Mouse (Mus musculus): ENCODE data around the gene Gorasp2. TPM values are rescaled to one million over a fixed set of nuclear protein-coding genes. Genes with fewer than 3 reads are reported as not detected.

The Gorasp2 gene
- polyA plus RNA-seq, 1 experiment: 81.5 TPM

DNA sequence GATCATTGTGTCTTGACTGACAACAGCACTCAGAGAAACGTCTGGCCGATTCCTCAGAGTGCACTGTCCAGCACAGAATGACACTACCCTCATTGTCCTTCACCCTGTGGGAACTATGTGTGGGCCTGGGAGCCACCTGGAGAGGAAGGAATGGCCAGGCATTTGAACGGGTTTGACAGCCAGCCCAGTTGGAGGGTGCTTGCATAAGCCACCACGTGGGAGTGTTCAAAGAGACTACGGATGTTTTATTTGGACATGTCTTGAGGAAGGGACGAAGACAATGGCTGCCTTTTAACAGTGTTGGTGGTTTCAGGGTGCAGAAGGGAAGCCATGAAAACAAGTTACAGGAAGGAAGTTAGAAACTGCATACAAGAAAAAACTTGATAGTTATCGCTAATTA lies 35.6 kb upstream of the Gorasp2 start:
- 45% methylated on average over 7 of the region's 7 CpGs for WGBS
- TF ChIP-seq POLR2A (IDR thresholded peaks at IDR 0.05; ENCODE audit: borderline replicate concordance, insufficient read depth, low read length): no peak
- Histone ChIP-seq H3K27me3 (ENCODE audit: control insufficient read depth, insufficient read depth, low read length) (no peaks in the 10 kb centered on the region), H3K4me3 (replicated peaks; ENCODE audit: insufficient read depth, low read depth, low read length) (no peak overlapping the region), H3K27ac (ENCODE audit: insufficient read depth, low read length) (no peak overlapping the region), H3K4me1 (ENCODE audit: control insufficient read depth, insufficient read depth, low read length) (no peaks in the 10 kb centered on the region)
- DNase-seq: no peak

DNA sequence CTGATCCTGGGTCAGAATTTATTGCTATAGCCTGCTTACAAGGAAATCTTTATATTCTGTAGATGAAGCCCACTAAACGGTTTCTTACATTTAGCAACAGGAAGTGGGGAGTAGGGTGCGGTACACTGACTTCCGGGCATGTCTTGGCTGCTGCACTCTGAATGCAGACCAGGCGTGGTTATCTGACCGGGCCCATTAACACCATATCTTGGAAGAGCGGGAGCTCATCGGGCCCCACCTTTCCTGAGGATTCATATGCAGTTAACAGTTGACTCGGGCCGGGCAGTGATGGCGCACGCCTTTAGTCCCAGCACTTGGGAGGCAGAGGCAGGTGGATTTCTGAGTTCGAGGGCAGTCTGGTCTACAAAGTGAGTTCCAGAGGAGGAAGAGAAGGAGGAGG lies 33.0 kb upstream of the Gorasp2 start:
- Histone ChIP-seq H3K27me3 (ENCODE audit: control insufficient read depth, insufficient read depth, low read length) (no peaks in the 10 kb centered on the region), H3K27ac (ENCODE audit: insufficient read depth, low read length) (no peak overlapping the region), H3K4me3 (replicated peaks; ENCODE audit: insufficient read depth, low read depth, low read length) (no peak overlapping the region), H3K4me1 (ENCODE audit: control insufficient read depth, insufficient read depth, low read length) (no peaks in the 10 kb centered on the region)
- DNase-seq: no peak
- TF ChIP-seq CTCF (IDR thresholded peaks at IDR 0.05; ENCODE audit: borderline replicate concordance, insufficient read depth, low read depth, low read length) (no peak), POLR2A (IDR thresholded peaks at IDR 0.05; ENCODE audit: borderline replicate concordance, insufficient read depth, low read length) (no peak)
- WGBS: 94% methylated on average over 12 of the region's 12 CpGs

DNA sequence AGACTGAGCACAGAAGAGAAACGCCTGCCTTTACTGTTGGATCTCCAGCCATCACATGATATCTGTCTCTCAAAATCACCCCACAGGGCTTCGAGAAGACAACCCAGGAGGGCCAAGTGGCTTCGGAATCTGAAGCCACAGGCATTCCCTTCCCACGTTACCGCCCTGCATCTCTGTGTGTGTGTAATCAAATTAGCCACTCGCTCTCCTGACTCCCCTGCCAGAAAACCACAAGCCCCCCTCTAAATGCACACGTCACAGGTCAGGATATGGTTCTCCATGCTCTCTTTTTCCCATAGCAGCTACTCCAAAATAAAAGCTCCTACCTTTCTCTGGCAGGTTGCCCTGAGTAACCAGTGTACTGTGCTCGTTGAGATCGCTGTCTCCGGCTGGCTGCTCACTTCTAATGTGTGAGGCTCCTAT lies 32.0 kb upstream of the Gorasp2 start:
- Histone ChIP-seq H3K4me1 (ENCODE audit: control insufficient read depth, insufficient read depth, low read length) (no peaks in the 10 kb centered on the region), H3K27ac (ENCODE audit: insufficient read depth, low read length) (no peak overlapping the region), H3K27me3 (ENCODE audit: control insufficient read depth, insufficient read depth, low read length) (no peaks in the 10 kb centered on the region), H3K4me3 (replicated peaks; ENCODE audit: insufficient read depth, low read depth, low read length) (no peak overlapping the region)
- DNase-seq: peak in 1 of 2 experiments; percentile 6
- TF ChIP-seq CTCF (IDR thresholded peaks at IDR 0.05; ENCODE audit: borderline replicate concordance, insufficient read depth, low read depth, low read length): no peak
- no peak for TF ChIP-seq POLR2A (IDR thresholded peaks at IDR 0.05; ENCODE audit: borderline replicate concordance, insufficient read depth, low read length)
- WGBS: 3% methylated on average over 10 of the region's 10 CpGs

DNA sequence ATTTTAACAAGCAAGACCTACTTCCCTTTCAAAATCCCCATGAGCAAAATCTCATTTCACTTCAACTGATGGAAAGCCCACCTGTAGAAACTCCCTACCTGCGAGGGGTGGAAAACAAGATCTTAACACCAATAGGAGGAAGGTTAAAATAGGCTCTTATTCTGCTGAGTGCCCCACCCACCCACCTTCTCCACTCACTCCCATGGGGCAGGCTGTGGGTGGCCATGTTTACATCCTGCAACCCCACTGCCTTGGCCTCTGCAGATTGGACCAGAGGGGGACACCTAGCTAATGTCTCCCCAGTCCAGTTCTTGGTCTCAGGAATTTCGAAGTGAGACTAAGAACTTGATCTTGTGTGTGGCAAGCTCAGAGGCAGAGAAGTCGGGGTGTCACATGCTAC lies 31.5 kb upstream of the Gorasp2 start:
- DNase-seq: no peak
- Histone ChIP-seq H3K27me3 (ENCODE audit: control insufficient read depth, insufficient read depth, low read length) (no peaks in the 10 kb centered on the region), H3K4me3 (replicated peaks; ENCODE audit: insufficient read depth, low read depth, low read length) (no peak overlapping the region), H3K4me1 (ENCODE audit: control insufficient read depth, insufficient read depth, low read length) (no peaks in the 10 kb centered on the region), H3K27ac (ENCODE audit: insufficient read depth, low read length) (no peak overlapping the region)
- 77% methylated on average over 3 of the region's 3 CpGs for WGBS
- TF ChIP-seq CTCF (IDR thresholded peaks at IDR 0.05; ENCODE audit: borderline replicate concordance, insufficient read depth, low read depth, low read length): no peak
- TF ChIP-seq POLR2A (IDR thresholded peaks at IDR 0.05; ENCODE audit: borderline replicate concordance, insufficient read depth, low read length): no peak

DNA sequence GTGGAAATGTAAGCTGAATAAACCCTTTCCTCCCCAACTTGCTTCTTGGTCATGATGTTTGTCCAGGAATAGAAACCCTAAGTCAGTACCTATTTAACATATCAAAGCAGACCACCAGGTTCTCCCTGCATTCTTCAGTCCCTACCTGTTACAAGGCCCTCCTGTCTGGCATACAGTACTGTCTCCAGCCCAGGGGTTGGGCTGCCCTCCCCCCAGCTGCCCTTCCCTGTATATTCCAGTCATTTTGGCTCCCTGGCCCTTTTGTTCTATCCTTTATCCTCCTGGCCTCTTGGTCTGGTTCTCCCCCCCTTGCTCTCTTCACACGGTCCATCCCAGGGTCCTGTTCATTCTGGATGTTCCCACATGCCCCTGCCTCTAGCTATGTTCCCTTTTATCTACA lies 30.1 kb upstream of the Gorasp2 start:
- no peaks in the 10 kb centered on the region for H3K4me1 ChIP-seq (ENCODE audit: control insufficient read depth, insufficient read depth, low read length)
- H3K27me3 ChIP-seq (ENCODE audit: control insufficient read depth, insufficient read depth, low read length): no peaks in the 10 kb centered on the region
- TF ChIP-seq CTCF (IDR thresholded peaks at IDR 0.05; ENCODE audit: borderline replicate concordance, insufficient read depth, low read depth, low read length) (no peak), POLR2A (IDR thresholded peaks at IDR 0.05; ENCODE audit: borderline replicate concordance, insufficient read depth, low read length) (no peak)
- no peak for DNase-seq
- H3K4me3 ChIP-seq (replicated peaks; ENCODE audit: insufficient read depth, low read depth, low read length): no peak overlapping the region
- 80% methylated on average over 1 of the region's 1 CpGs for WGBS
- no peak overlapping the region for H3K27ac ChIP-seq (ENCODE audit: insufficient read depth, low read length)

DNA sequence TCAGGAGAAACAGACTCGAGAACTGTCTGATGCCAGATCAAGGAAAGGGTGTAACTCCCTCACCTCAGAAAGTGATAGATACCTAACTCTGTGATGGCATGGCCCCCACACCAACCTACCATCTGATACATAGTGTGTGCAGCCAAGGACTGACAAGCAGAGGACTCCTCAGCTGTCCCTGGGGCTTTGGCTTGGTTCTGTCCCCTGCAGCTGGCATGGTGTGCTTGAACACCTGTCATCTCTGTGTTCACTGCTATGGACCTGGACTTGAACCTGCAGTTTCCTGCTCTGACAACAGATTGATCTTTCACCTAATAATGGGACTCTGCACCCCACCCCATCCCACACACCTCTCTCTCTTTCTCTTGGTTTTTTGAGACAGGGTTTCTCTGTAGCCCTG lies 29.0 kb upstream of the Gorasp2 start:
- TF ChIP-seq POLR2A (IDR thresholded peaks at IDR 0.05; ENCODE audit: borderline replicate concordance, insufficient read depth, low read length) (no peak), CTCF (IDR thresholded peaks at IDR 0.05; ENCODE audit: borderline replicate concordance, insufficient read depth, low read depth, low read length) (no peak)

DNA sequence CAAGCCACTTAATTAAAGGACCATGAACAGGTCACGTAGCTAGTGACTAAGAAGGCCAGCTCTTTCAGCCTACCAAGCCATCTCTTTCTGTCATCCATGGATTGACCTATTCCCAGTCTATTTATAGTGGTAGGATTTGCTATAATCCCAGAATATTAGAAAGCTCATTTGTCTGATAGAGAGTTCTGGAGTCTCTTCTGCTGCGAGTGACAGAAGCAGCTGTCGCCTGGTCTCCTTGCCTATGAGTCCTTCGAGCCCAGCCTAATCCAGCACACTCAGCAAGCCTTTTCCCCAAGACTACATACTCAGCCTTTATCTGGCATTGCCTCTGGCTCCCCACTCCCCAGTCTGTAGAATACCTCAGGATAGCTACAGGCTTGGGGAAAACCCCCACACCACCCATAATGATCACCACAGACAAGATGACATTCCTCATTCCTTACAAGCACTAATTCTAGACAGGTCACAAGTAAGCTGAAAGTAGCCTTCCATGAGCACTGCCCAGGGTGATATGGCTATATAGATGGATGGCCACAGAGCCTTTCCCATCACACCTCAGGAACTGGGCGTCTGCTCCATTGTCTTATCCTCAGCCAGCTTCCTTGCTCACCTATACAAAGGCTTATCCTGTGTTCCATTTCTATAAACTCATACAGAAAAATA lies 27.2 kb upstream of the Gorasp2 start:
- no peaks in the 10 kb centered on the region for H3K27me3 ChIP-seq (ENCODE audit: control insufficient read depth, insufficient read depth, low read length)
- 86% methylated on average over 5 of the region's 5 CpGs for WGBS
- no peak for DNase-seq
- no peak overlapping the region for H3K27ac ChIP-seq (ENCODE audit: insufficient read depth, low read length)
- no peak overlapping the region for H3K4me3 ChIP-seq (replicated peaks; ENCODE audit: insufficient read depth, low read depth, low read length)
- no peaks in the 10 kb centered on the region for H3K4me1 ChIP-seq (ENCODE audit: control insufficient read depth, insufficient read depth, low read length)
- TF ChIP-seq POLR2A (IDR thresholded peaks at IDR 0.05; ENCODE audit: borderline replicate concordance, insufficient read depth, low read length) (no peak), CTCF (IDR thresholded peaks at IDR 0.05; ENCODE audit: borderline replicate concordance, insufficient read depth, low read depth, low read length) (no peak)

More for the DNA sequence above, 29.0 kb upstream of the Gorasp2 start:
- Histone ChIP-seq H3K4me1 (ENCODE audit: control insufficient read depth, insufficient read depth, low read length) (no peaks in the 10 kb centered on the region), H3K27ac (ENCODE audit: insufficient read depth, low read length) (no peak overlapping the region), H3K27me3 (ENCODE audit: control insufficient read depth, insufficient read depth, low read length) (no peaks in the 10 kb centered on the region), H3K4me3 (replicated peaks; ENCODE audit: insufficient read depth, low read depth, low read length) (no peak overlapping the region)
- DNase-seq: no peak
- WGBS: 89% methylated on average over 1 of the region's 1 CpGs

DNA sequence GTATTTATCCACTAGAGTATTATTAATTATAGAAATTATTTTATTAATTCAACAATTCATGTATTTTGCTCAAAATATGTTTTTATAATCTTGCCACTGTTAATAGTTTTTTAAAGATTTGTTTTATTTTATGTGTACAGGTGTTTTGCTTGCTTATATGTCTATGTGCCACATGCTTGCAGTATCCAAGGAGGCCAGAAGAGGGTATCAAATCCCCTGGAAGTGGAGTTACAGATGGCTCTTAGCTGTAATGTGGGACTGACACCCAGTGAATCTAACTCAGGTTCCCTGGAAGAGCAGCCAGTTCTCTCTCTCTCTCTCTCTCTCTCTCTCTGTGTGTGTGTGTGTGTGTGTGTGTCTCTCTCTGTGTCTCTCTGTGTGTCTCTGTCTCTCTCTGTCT lies 20.4 kb upstream of the Gorasp2 start:
- Histone ChIP-seq H3K27me3 (ENCODE audit: control insufficient read depth, insufficient read depth, low read length) (no peaks in the 10 kb centered on the region), H3K4me3 (replicated peaks; ENCODE audit: insufficient read depth, low read depth, low read length) (no peak overlapping the region), H3K4me1 (ENCODE audit: control insufficient read depth, insufficient read depth, low read length) (no peaks in the 10 kb centered on the region), H3K27ac (ENCODE audit: insufficient read depth, low read length) (no peak overlapping the region)
- no peak for DNase-seq
- TF ChIP-seq CTCF (IDR thresholded peaks at IDR 0.05; ENCODE audit: borderline replicate concordance, insufficient read depth, low read depth, low read length): no peak
- TF ChIP-seq POLR2A (IDR thresholded peaks at IDR 0.05; ENCODE audit: borderline replicate concordance, insufficient read depth, low read length): no peak
